Mouse (Mus musculus): ENCODE results near the gene Ttbk1. TPM values are rescaled to one million over a fixed set of nuclear protein-coding genes. Genes with fewer than 3 reads are reported as not detected.
A peak's percentile ranks its signal among the peaks of the same experiment; 100 is the strongest.

Ttbk1 gene
- polyA plus RNA-seq, 1 experiment from 2014 or later, result 5.0 TPM

DNA sequence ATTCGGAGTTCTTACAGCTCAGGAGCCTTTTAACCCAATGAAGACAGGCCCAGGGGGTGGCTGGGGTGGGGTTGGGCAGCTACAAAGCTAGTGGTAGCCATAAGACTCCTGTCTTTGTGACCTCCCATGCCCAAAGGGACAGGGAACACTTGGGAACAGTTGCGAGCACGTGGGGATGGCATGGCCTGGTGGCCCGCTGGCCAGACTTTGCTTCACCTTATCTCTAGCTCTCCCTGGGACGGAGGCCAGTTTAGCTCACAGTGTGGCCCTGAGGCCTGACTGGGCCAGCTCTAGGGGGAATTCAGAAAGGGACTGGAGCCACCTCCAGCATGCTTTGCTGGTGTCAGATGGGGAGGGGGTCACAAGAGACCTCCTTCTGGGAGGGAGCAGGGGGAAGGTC lies 25.2 kb downstream of the Ttbk1 start:
- Histone ChIP-seq H3K9me3 (no peaks in the 10 kb centered on the region), H3K9ac (no peak overlapping the region), H3K4me3 (replicated peaks) (no peak overlapping the region), H3K4me1 (peaks cover 15% of the 10 kb centered on the region), H3K27me3 (peaks cover 48% of the 10 kb centered on the region), H3K36me3 (replicated peaks) (peaks cover 62% of the 10 kb centered on the region), H3K4me2 (no peak overlapping the region), H3K27ac (no peak overlapping the region)
- 91% methylated on average over 5 of the region's 5 CpGs for WGBS
- ATAC-seq (ENCODE audit: low FRiP score), result no peak

GRCm38 (mm10) chr17:46461347-46461746 lies 26.1 kb downstream of the Ttbk1 start:
- H3K4me1 ChIP-seq, result peaks cover 16% of the 10 kb centered on the region
- no peak for ATAC-seq (ENCODE audit: low FRiP score)
- H3K36me3 ChIP-seq (replicated peaks), result peaks cover 53% of the 10 kb centered on the region
- WGBS, result 15% methylated on average over 8 of the region's 8 CpGs
- peak overlapping the region; percentile 40; the same call in 1 of the 2 replicates for H3K9ac ChIP-seq
- H3K4me2 ChIP-seq, result peak overlapping the region; percentile 21
- no peaks in the 10 kb centered on the region for H3K9me3 ChIP-seq
- peaks cover 55% of the 10 kb centered on the region for H3K27me3 ChIP-seq
- H3K27ac ChIP-seq, result no peak overlapping the region
- no peak overlapping the region for H3K4me3 ChIP-seq (replicated peaks)

- no peak overlapping the region for H3K27ac ChIP-seq
- H3K36me3 ChIP-seq (replicated peaks), result peaks cover 47% of the 10 kb centered on the region
- 5% methylated on average over 32 of the region's 32 CpGs for WGBS
- H3K4me2 ChIP-seq, result peak overlapping the region; percentile 21
- peaks cover 62% of the 10 kb centered on the region for H3K27me3 ChIP-seq
- no peak for ATAC-seq (ENCODE audit: low FRiP score)
- H3K4me1 ChIP-seq, result peaks cover 23% of the 10 kb centered on the region
- H3K4me3 ChIP-seq (replicated peaks), result 0 out of 2 replicates have a peak overlapping the region, but pooled peaks have one; percentile 1
- peak overlapping the region; percentile 40; the same call in 1 of the 2 replicates for H3K9ac ChIP-seq
- no peaks in the 10 kb centered on the region for H3K9me3 ChIP-seq
Measured at GRCm38 (mm10) chr17:46460673-46461072, 26.8 kb downstream of the Ttbk1 start.

- Histone ChIP-seq H3K4me2 (no peak overlapping the region), H3K27ac (no peak overlapping the region), H3K27me3 (peaks cover 72% of the 10 kb centered on the region), H3K4me3 (replicated peaks) (no peak overlapping the region), H3K36me3 (replicated peaks) (peaks cover 28% of the 10 kb centered on the region; the same call in 1 of the 2 replicates), H3K9ac (no peak overlapping the region), H3K4me1 (peaks cover 45% of the 10 kb centered on the region), H3K9me3 (no peaks in the 10 kb centered on the region)
- no peak for ATAC-seq (ENCODE audit: low FRiP score)
- WGBS, result 52% methylated on average over 3 of the region's 3 CpGs
Measured at GRCm38 (mm10) chr17:46458439-46458838, 29.0 kb downstream of the Ttbk1 start.

GRCm38 (mm10) chr17:46457791-46458190 lies 29.7 kb downstream of the Ttbk1 start:
- no peak overlapping the region for H3K27ac ChIP-seq
- H3K4me2 ChIP-seq, result no peak overlapping the region
- peaks cover 28% of the 10 kb centered on the region; the same call in 1 of the 2 replicates for H3K36me3 ChIP-seq (replicated peaks)
- 17% methylated on average over 10 of the region's 10 CpGs for WGBS
- no peak overlapping the region for H3K9ac ChIP-seq
- H3K4me3 ChIP-seq (replicated peaks), result no peak overlapping the region
- H3K9me3 ChIP-seq, result no peaks in the 10 kb centered on the region
- H3K27me3 ChIP-seq, result peaks cover 78% of the 10 kb centered on the region
- no peak for ATAC-seq (ENCODE audit: low FRiP score)
- peaks cover 47% of the 10 kb centered on the region for H3K4me1 ChIP-seq

DNA sequence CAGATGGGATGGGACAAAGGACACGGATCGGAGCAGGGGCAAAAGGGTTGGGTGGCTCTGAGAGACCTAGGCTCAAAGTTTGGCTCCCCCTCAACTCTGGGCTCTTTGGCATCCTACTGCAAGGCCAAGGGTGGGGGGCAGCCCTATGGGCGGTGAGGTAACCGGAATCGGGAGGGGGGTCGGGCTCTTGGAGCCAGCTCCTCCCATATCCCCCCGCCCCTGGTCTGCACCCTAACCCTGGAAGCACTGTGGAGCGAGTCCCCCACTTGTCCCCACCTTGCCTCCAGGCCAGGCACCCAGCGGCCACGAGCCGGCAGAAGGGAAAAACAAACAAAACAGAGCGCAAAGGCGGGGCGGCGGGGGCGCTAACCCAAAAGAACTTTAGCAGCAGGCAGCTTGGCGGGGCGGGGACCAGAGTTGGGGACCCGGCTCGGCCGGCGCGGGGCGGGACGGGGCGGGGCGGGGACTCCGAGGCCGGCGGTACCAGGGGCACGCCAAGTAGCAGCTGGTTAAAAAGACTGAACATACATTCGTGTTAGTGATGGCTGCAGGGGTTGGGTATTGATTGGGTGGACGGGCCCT lies 32.3 kb downstream of the Ttbk1 start:
- H3K4me1 ChIP-seq, result peaks cover 36% of the 10 kb centered on the region

DNA sequence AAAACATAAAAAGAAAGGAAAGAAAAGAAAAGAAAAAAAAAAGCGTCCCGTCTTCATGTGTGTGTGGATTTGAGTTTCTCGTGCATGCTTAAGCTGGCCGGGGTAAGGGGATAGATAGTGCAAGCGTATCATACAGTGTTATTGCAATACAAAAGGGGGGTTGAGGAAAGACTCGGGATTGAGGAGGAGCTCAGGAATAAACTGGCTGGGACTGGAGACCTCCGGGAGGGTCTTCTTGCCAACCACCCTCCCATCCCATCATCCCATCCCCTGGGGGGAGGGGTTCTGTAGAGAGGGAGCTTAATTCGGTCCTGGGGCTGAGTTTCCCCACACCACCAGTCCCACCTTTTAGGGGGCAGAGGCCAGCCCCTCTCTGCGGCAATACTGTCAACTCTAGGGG lies 32.9 kb downstream of the Ttbk1 start:
- Histone ChIP-seq H3K4me1 (peaks cover 36% of the 10 kb centered on the region), H3K27me3 (peaks cover 61% of the 10 kb centered on the region), H3K9ac (peak overlapping the region; percentile 55), H3K9me3 (no peaks in the 10 kb centered on the region), H3K36me3 (replicated peaks) (0 out of 2 replicates have a peak, but pooled peaks cover 14% of the 10 kb centered on the region), H3K27ac (peak overlapping the region; percentile 65; the same call in 1 of the 2 replicates), H3K4me3 (replicated peaks) (peak overlapping the region; percentile 36), H3K4me2 (peak overlapping the region; percentile 72)
- peak; percentile 31 for ATAC-seq (ENCODE audit: low FRiP score)
- 2% methylated on average over 9 of the region's 9 CpGs for WGBS

More for the DNA sequence above, 32.3 kb downstream of the Ttbk1 start:
- Histone ChIP-seq H3K27ac (no peak overlapping the region), H3K27me3 (peaks cover 67% of the 10 kb centered on the region), H3K9me3 (no peaks in the 10 kb centered on the region), H3K36me3 (replicated peaks) (peaks cover 18% of the 10 kb centered on the region; the same call in 1 of the 2 replicates), H3K9ac (peak overlapping the region; percentile 55), H3K4me3 (replicated peaks) (peak overlapping the region; percentile 36), H3K4me2 (peak overlapping the region; percentile 72)
- WGBS, result 2% methylated on average over 33 of the region's 33 CpGs
- ATAC-seq (ENCODE audit: low FRiP score), result peak; percentile 50

DNA sequence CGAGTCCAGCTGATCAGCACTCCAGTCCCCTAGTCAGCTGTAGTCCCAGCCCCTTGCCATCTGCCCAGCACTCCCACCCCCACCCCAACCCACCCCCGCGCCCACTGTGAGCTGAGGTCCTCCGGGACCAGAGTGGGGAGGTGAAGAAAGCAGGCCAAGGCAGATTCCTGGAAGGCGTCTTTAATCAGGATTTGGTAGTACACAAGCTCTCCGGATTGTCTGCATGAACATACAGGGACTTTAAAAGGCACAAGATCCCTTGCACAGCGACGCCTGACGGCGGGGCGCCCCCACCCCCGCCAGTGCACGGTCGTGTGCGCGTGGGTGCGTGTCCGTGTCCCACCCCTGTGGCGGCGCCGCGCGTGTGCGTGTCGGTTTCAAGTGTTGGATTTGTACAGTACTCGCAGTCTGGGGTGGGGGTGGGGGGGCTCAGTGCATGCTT lies 33.5 kb downstream of the Ttbk1 start:
- no peaks in the 10 kb centered on the region for H3K9me3 ChIP-seq
- peaks cover 36% of the 10 kb centered on the region for H3K4me1 ChIP-seq
- ATAC-seq (ENCODE audit: low FRiP score), result peak; percentile 57
- WGBS, result 2% methylated on average over 26 of the region's 26 CpGs
- H3K4me2 ChIP-seq, result peak overlapping the region; percentile 72
- H3K36me3 ChIP-seq (replicated peaks), result 0 out of 2 replicates have a peak, but pooled peaks cover 9% of the 10 kb centered on the region
- H3K4me3 ChIP-seq (replicated peaks), result peak overlapping the region; percentile 36
- H3K27me3 ChIP-seq, result peaks cover 55% of the 10 kb centered on the region
- peak overlapping the region; percentile 65; the same call in 1 of the 2 replicates for H3K27ac ChIP-seq
- H3K9ac ChIP-seq, result peak overlapping the region; percentile 52; the same call in 1 of the 2 replicates

DNA sequence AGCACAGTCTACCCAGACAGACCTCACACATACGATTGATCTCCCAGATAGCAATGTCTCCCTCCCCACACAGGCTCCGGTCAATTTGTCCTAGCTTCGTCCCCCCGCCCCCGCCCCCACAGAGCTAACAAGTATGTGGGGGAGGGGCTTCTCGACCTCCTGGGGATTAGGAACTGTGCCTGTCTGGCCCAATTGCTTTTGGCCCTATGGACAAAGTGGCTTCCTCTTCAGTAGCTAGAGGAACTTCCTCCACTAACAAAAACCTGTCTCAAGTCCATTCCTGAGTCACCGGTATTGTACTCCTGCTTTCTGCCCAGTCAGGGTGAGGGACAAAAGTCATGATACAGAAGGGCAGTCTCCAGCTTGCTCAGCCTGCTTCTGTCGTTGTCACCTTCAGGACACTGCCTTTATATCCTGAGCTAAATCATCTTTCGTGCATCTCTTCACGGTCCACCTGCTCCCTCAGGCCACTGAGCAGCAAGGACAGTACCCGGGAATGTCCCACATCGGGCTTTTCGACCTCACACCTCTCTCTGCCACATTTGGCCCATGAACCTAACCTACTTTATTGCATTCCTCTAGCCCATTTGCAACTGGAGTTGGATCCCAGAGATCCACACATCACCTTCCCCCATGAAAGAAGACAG lies 34.0 kb downstream of the Ttbk1 start:
- 6% methylated on average over 13 of the region's 13 CpGs for WGBS
- Histone ChIP-seq H3K9me3 (no peaks in the 10 kb centered on the region), H3K4me1 (peaks cover 36% of the 10 kb centered on the region), H3K27me3 (peaks cover 51% of the 10 kb centered on the region), H3K4me3 (replicated peaks) (0 out of 2 replicates have a peak overlapping the region, but pooled peaks have one; percentile 36), H3K36me3 (replicated peaks) (0 out of 2 replicates have a peak, but pooled peaks cover 4% of the 10 kb centered on the region), H3K27ac (0 out of 2 replicates have a peak overlapping the region, but pooled peaks have one; percentile 65), H3K4me2 (peak overlapping the region; percentile 72), H3K9ac (no peak overlapping the region)
- ATAC-seq (ENCODE audit: low FRiP score), result 0 out of 2 replicates have a peak, but pooled peaks have one; percentile 3

GRCm38 (mm10) chr17:46452683-46453082 lies 34.8 kb downstream of the Ttbk1 start:
- Histone ChIP-seq H3K27ac (no peak overlapping the region), H3K4me1 (peaks cover 36% of the 10 kb centered on the region), H3K36me3 (replicated peaks) (no peaks in the 10 kb centered on the region), H3K9ac (no peak overlapping the region), H3K4me3 (replicated peaks) (no peak overlapping the region), H3K4me2 (no peak overlapping the region), H3K9me3 (no peaks in the 10 kb centered on the region), H3K27me3 (peaks cover 44% of the 10 kb centered on the region)
- WGBS, result 31% methylated on average over 5 of the region's 5 CpGs
- ATAC-seq (ENCODE audit: low FRiP score), result no peak

- Histone ChIP-seq H3K9ac (no peak overlapping the region), H3K4me1 (peaks cover 18% of the 10 kb centered on the region), H3K4me3 (replicated peaks) (no peak overlapping the region), H3K27ac (no peak overlapping the region), H3K9me3 (no peaks in the 10 kb centered on the region), H3K4me2 (no peak overlapping the region), H3K36me3 (replicated peaks) (no peaks in the 10 kb centered on the region; the same call in 1 of the 2 replicates), H3K27me3 (peaks cover 63% of the 10 kb centered on the region)
- no peak for ATAC-seq (ENCODE audit: low FRiP score)
- 89% methylated on average over 16 of the region's 16 CpGs for WGBS
Measured at GRCm38 (mm10) chr17:46446264-46446663, 41.2 kb downstream of the Ttbk1 start.

DNA sequence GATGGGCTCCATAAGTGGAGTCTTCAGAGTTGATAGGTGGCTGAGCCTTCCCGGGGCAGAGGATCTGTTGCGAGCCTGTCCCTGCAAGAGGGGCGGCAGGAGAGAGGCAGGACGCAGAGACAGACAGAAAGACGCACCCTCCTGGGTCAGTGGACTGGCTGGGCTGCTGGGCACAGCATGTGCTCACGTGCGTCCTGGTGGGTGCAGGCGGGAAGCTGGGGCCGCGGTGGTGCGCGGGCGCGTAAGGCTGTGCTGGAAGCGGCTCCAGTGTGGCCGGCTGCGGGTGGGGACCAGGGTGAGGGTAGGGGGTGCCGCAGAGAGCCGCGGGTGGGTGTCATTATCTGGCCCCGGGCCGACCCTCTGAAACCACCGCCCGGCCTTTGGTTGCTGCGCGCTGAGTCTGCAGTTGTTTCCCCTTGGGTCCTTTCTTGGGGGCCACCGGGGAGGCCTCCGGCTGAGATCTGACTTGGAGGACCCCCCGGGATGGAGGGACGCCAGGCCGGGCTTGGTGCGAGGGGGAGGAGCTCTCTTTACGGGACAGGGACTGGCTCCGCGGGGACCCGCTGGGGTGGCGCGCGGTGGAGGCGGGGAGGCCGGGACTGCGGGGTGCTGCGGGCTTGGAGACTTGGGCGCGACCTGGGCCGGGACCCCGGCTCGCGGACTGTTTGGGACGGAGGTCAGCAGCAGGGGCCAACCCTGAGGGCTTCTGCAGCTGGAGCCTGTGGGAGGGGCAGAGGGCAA lies 42.5 kb downstream of the Ttbk1 start:
- Histone ChIP-seq H3K9ac (no peak overlapping the region), H3K9me3 (no peaks in the 10 kb centered on the region), H3K4me3 (replicated peaks) (peak overlapping the region; percentile 14), H3K27me3 (peaks cover 67% of the 10 kb centered on the region), H3K4me1 (peaks cover 18% of the 10 kb centered on the region), H3K27ac (no peak overlapping the region), H3K4me2 (peak overlapping the region; percentile 40), H3K36me3 (replicated peaks) (no peaks in the 10 kb centered on the region; the same call in 1 of the 2 replicates)
- no peak for ATAC-seq (ENCODE audit: low FRiP score)
- 4% methylated on average over 49 of the region's 50 CpGs for WGBS

All from forebrain, embryonic 12.5 days (tissue).